Mouse (Mus musculus) spleen, adult 2 months (tissue): Measurements from ENCODE around the gene Atp6v0d1. TPM values are rescaled to one million over a fixed set of nuclear protein-coding genes. Genes with fewer than 3 reads are reported as not detected.

Source experiments
- DNase-seq, 2 experiments: peaks; one replicate each; pipeline versions ENCODE4 v3.0.0 to v3.0.0-alpha.2; 2012 to 2021; ENCODE audit warnings: low spot score in 2 of 2, low read depth in 1 of 2
- H3K27ac ChIP-seq: fragments of 200-500 bp; 2 replicates; pipeline ENCODE4 v1.5.1; 2012; ENCODE audit warnings: low read length, inconsistent platforms; ENCODE audit not compliant: insufficient read depth
- H3K27me3 ChIP-seq: fragments of 200-500 bp; 2 replicates; pipeline ENCODE4 v1.6.1; 2012; ENCODE audit warnings: mild to moderate bottlenecking, moderate library complexity, low read length, inconsistent platforms; ENCODE audit not compliant: control insufficient read depth, insufficient read depth
- H3K36me3 ChIP-seq: fragments of 200-500 bp; 2 replicates; pipeline ENCODE4 v1.6.1; 2012; ENCODE audit warnings: mild to moderate bottlenecking, low read length, inconsistent platforms; ENCODE audit not compliant: control insufficient read depth, insufficient read depth
- H3K4me1 ChIP-seq: fragments of 200-500 bp; 2 replicates; pipeline ENCODE4 v1.6.1; 2011; ENCODE audit warnings: inconsistent platforms; ENCODE audit not compliant: control insufficient read depth, insufficient read depth, insufficient read length
- H3K4me3 ChIP-seq: fragments of 200-500 bp; 2 replicates; pipeline ENCODE4 v1.5.1; 2011; ENCODE audit warnings: mild to moderate bottlenecking, inconsistent platforms; ENCODE audit not compliant: insufficient read depth, insufficient read length; ENCODE audit errors: extremely low read depth
- CTCF ChIP-seq: fragments of 200-500 bp; IDR thresholded peaks from 2 replicates; pipeline ENCODE4 v1.5.1; 2011; ENCODE audit warnings: mild to moderate bottlenecking, inconsistent platforms; ENCODE audit not compliant: insufficient read depth, insufficient read length, insufficient replicate concordance; ENCODE audit errors: extremely low read depth
- POLR2A ChIP-seq: fragments of 200-500 bp; IDR thresholded peaks from 2 replicates; pipeline ENCODE4 v1.6.1; 2011; ENCODE audit warnings: low read depth, low read length, inconsistent platforms
- WGBS: fragments of 180-500 bp; shearing (Covaris S2); methylation state at CpG from one replicate; pipeline ENCODE4 v1.1.7; 2018; 5-methylcytosine and 5-hydroxymethylcytosine counted together
- polyA plus RNA-seq: library from polyadenylated mRNA; depleted of rRNA; stranded (reverse); fragments of >200 nt; gene quantifications from 2 replicates; pipeline ENCODE4 v1.2.3, GENCODE M21; 2012; rRNA removed

Atp6v0d1 gene
- polyA plus RNA-seq, 1 experiment: 72.0 TPM

DNA sequence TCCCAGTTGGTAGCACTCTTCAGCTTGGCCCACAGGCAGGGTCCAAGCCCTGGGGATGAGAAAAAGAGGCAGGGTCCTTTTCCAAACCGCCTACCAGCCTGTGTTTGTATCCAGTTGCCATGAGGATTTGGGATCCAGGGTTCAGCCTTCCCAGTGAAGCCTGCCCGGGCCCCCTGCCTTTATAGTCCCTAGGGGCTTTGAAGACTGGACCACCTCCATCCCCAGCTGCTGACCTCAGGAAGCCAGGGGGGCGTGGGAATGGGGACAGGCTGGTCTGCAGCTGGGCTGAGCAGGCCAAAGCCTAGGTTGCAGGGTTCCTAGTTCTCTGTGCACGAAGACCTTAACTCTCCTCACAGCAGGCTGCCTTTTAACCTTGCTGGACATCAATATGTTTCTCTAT lies 90.6 kb downstream of the Atp6v0d1 start:
- no peaks in the 10 kb centered on the region for H3K36me3 ChIP-seq
- no peak overlapping the region for H3K4me3 ChIP-seq
- DNase-seq: no peak
- TF ChIP-seq POLR2A: no peak
- no peak for TF ChIP-seq CTCF
- H3K27ac ChIP-seq: no peak overlapping the region
- WGBS: 92% methylated on average over 4 of the region's 4 CpGs
- H3K27me3 ChIP-seq: no peaks in the 10 kb centered on the region; the same call in 1 of the 2 replicates
- H3K4me1 ChIP-seq: no peaks in the 10 kb centered on the region

DNA sequence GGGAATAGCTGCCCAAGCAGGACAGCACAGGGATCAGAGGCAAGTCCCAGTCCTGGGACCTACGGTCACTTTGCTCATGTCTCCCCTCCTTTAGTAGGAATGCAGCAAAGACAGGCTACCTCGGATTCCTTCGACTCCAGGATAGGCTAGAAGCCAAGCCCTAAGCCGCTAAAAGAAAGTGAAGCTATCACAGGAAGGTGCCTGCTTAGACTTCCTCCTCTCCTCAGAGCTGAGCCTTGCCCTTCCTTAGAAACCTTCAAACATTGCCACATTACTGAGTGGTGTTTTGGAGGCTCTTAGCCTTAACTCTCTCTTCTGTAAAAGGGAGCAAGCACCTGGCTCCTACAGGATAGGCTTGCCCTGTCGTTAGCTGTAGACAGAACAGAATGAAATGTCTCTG lies 91.2 kb downstream of the Atp6v0d1 start:
- no peak overlapping the region for H3K27ac ChIP-seq
- no peak for DNase-seq
- WGBS: 34% methylated on average over 5 of the region's 5 CpGs
- no peak overlapping the region for H3K4me3 ChIP-seq
- H3K4me1 ChIP-seq: no peaks in the 10 kb centered on the region
- no peaks in the 10 kb centered on the region; the same call in 1 of the 2 replicates for H3K27me3 ChIP-seq
- TF ChIP-seq CTCF (no peak), POLR2A (no peak)
- no peaks in the 10 kb centered on the region for H3K36me3 ChIP-seq

Other genes starting within 250 kb of the Atp6v0d1 start
- 9.2 and 11.0 TPM in 2 replicates for gene Lrrc29, start 239.8 kb downstream of the Atp6v0d1 start, polyA plus RNA-seq
- gene Tmem208, start 239.7 kb downstream of the Atp6v0d1 start, polyA plus RNA-seq: 67.8 and 82.2 TPM in 2 replicates
- gene Fhod1, start 218.1 kb downstream of the Atp6v0d1 start, polyA plus RNA-seq: 52.0 and 58.1 TPM in 2 replicates
- 3.0 and 4.2 TPM in 2 replicates for gene Slc9a5, start 217.2 kb downstream of the Atp6v0d1 start, polyA plus RNA-seq
- gene Plekhg4, start 192.8 kb downstream of the Atp6v0d1 start, polyA plus RNA-seq: 0.16 and 0.20 TPM in 2 replicates
- gene Kctd19, start 152.5 kb downstream of the Atp6v0d1 start, polyA plus RNA-seq: 0.42 and 0.62 TPM in 2 replicates
- gene Lrrc36, start 152.5 kb downstream of the Atp6v0d1 start, polyA plus RNA-seq: 0.07 and 0.13 TPM in 2 replicates
- gene Tppp3, start 94.5 kb downstream of the Atp6v0d1 start, polyA plus RNA-seq: 8.1 and 14.7 TPM in 2 replicates
- 15.3 and 18.3 TPM in 2 replicates for gene Zdhhc1, start 69.1 kb downstream of the Atp6v0d1 start, polyA plus RNA-seq
- 0.44 and 0.62 TPM in 2 replicates for gene Hsd11b2, start 47.3 kb downstream of the Atp6v0d1 start, polyA plus RNA-seq
- 25.6 and 26.5 TPM in 2 replicates for gene Ripor1, start 39.2 kb upstream of the Atp6v0d1 start, polyA plus RNA-seq
- gene Ctcf, start 70.5 kb upstream of the Atp6v0d1 start, polyA plus RNA-seq: 22.1 and 24.5 TPM in 2 replicates
- 0.14 TPM in 1 of 2 replicates, not detected in the other for gene Agrp, start 71.3 kb upstream of the Atp6v0d1 start, polyA plus RNA-seq
- 62.1 and 72.2 TPM in 2 replicates for gene Carmil2, start 120.2 kb upstream of the Atp6v0d1 start, polyA plus RNA-seq
- 47.3 and 62.1 TPM in 2 replicates for gene Acd, start 135.1 kb upstream of the Atp6v0d1 start, polyA plus RNA-seq
- 8.7 and 12.1 TPM in 2 replicates for gene Pard6a, start 135.1 kb upstream of the Atp6v0d1 start, polyA plus RNA-seq
- not detected in 2 replicates for gene 4933405L10Rik, start 141.6 kb upstream of the Atp6v0d1 start, polyA plus RNA-seq
- gene Enkd1, start 142.2 kb upstream of the Atp6v0d1 start, polyA plus RNA-seq: 4.3 and 6.2 TPM in 2 replicates
- 2.3 and 2.4 TPM in 2 replicates for gene Gfod2, start 192.6 kb upstream of the Atp6v0d1 start, polyA plus RNA-seq